Mouse (Mus musculus): ENCODE results near the gene Il2rb. TPM values are rescaled to one million over a fixed set of nuclear protein-coding genes. Genes with fewer than 3 reads are reported as not detected.

The Il2rb gene
- total RNA-seq, 1 experiment = 0.62 TPM

DNA sequence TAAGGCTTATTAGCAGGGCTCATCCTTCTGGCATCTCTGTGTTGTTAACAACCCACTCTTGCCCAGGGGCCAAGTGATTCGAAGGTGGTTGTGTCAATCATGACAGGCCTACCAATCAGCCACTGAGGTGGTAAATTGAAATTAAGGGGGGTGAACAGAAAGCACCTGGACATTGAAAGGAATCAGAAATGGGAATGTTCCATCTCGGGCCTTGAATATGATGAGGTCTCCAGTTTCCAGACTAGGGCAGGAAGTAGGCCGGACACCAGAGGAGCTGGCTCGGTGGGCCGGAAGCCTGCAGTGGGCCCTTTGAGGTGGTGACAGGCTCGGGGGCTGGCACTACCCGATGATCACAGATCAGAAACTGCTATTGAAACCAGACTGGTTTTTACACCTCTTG lies 32.9 kb upstream of the Il2rb start:
- Histone ChIP-seq H3K27ac (ENCODE audit: insufficient read depth, low read depth, low read length, poor library complexity, severe bottlenecking) (no peak overlapping the region), H3K36me3 (ENCODE audit: control insufficient read depth, insufficient read depth, low read length, poor library complexity, severe bottlenecking) (no peaks in the 10 kb centered on the region), H3K4me3 (ENCODE audit: insufficient read depth in 1 of 2, low read depth in 1 of 2, low read length in 2 of 2, poor library complexity in 1 of 2, severe bottlenecking in 1 of 2) (no peak overlapping the region), H3K4me1 (ENCODE audit: control insufficient read depth in 2 of 2, insufficient read depth in 2 of 2, low read length in 2 of 2, poor library complexity in 1 of 2) (peaks cover 0 to 7% of the 10 kb centered on the region in 2 experiments; a peak in 1 of 4 replicates), H3K9ac (ENCODE audit: insufficient read depth, low read depth, low read length, poor library complexity, severe bottlenecking) (no peak overlapping the region), H3K9me3 (ENCODE audit: control insufficient read depth, insufficient read depth, low read depth, low read length) (no peaks in the 10 kb centered on the region)
- in situ Hi-C loops (cut with MboI; ENCODE audit: low sequenced_read_pairs in 2 of 2, unreplicated experiment in 2 of 2) = no loop called here
- TF ChIP-seq CHD2 (IDR thresholded peaks at IDR 0.05; ENCODE audit: low read depth, low read length) (no peak), MAFK (IDR thresholded peaks at IDR 0.05; ENCODE audit: insufficient read depth, low read depth, low read length) (no peak), ZC3H11A (IDR thresholded peaks at IDR 0.05; ENCODE audit: borderline replicate concordance, low read depth, low read length) (no peak), HCFC1 (IDR thresholded peaks at IDR 0.05; ENCODE audit: borderline replicate concordance, insufficient read depth, low read length) (no peak), ZNF384 (IDR thresholded peaks at IDR 0.05; ENCODE audit: low read depth, low read length) (no peak)
- DNase-seq (ENCODE audit: low read depth, low spot score) = no peak

DNA sequence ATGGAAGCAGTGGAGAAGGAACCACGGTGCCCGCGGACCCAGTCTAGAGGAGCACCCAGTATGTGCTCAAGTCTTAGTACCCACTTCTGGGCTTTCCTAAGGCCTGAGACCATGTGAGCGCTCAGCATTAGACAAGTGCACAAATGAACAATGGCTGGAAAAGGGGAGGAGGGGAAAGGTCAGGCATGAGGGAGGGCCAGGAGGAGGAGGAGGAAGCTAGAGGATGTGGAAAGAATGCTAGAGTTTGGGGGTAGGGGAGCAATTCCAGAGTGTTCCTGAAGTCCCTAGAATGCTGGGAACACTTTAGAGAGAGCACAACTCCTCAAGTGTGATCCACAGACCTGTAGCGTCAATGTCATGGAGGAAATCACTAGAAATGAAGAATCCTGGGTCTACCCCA lies 29.1 kb upstream of the Il2rb start:
- Histone ChIP-seq H3K4me3 (ENCODE audit: insufficient read depth in 1 of 2, low read depth in 1 of 2, low read length in 2 of 2, poor library complexity in 1 of 2, severe bottlenecking in 1 of 2) (no peak overlapping the region), H3K9me3 (ENCODE audit: control insufficient read depth, insufficient read depth, low read depth, low read length) (no peaks in the 10 kb centered on the region), H3K9ac (ENCODE audit: insufficient read depth, low read depth, low read length, poor library complexity, severe bottlenecking) (no peak overlapping the region), H3K27ac (ENCODE audit: insufficient read depth, low read depth, low read length, poor library complexity, severe bottlenecking) (no peak overlapping the region), H3K4me1 (ENCODE audit: control insufficient read depth in 2 of 2, insufficient read depth in 2 of 2, low read length in 2 of 2, poor library complexity in 1 of 2) (no peaks in the 10 kb centered on the region), H3K36me3 (ENCODE audit: control insufficient read depth, insufficient read depth, low read length, poor library complexity, severe bottlenecking) (no peaks in the 10 kb centered on the region)
- TF ChIP-seq ZC3H11A (IDR thresholded peaks at IDR 0.05; ENCODE audit: borderline replicate concordance, low read depth, low read length) (no peak), MAFK (IDR thresholded peaks at IDR 0.05; ENCODE audit: insufficient read depth, low read depth, low read length) (no peak), HCFC1 (IDR thresholded peaks at IDR 0.05; ENCODE audit: borderline replicate concordance, insufficient read depth, low read length) (no peak), ZNF384 (IDR thresholded peaks at IDR 0.05; ENCODE audit: low read depth, low read length) (no peak), CHD2 (IDR thresholded peaks at IDR 0.05; ENCODE audit: low read depth, low read length) (no peak)
- in situ Hi-C loops (cut with MboI; ENCODE audit: low sequenced_read_pairs in 2 of 2, unreplicated experiment in 2 of 2) = no loop called here
- DNase-seq (ENCODE audit: low read depth, low spot score) = no peak

DNA sequence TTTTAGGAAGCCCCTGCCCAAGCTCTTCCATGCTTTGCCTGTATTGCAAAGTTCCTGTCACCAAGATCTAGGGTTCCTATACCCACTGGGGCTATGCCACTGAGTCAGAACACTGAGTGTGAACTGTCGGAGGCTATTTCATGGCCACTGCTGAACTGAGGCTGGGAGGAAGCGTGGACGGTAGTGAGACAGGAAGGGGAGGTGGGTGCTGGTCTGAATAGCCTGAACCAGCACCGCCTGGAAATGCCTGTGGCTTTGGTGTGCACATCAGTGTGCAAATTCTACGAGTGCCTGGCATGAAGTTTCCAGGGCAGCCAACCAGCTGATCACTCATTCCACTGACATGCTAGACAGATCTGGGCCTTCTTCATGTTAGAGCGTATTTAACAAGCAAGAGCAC lies 26.8 kb upstream of the Il2rb start:
- Histone ChIP-seq H3K4me3 (ENCODE audit: insufficient read depth in 1 of 2, low read depth in 1 of 2, low read length in 2 of 2, poor library complexity in 1 of 2, severe bottlenecking in 1 of 2) (no peak overlapping the region), H3K27ac (ENCODE audit: insufficient read depth, low read depth, low read length, poor library complexity, severe bottlenecking) (no peak overlapping the region), H3K9me3 (ENCODE audit: control insufficient read depth, insufficient read depth, low read depth, low read length) (no peaks in the 10 kb centered on the region), H3K9ac (ENCODE audit: insufficient read depth, low read depth, low read length, poor library complexity, severe bottlenecking) (no peak overlapping the region), H3K4me1 (ENCODE audit: control insufficient read depth in 2 of 2, insufficient read depth in 2 of 2, low read length in 2 of 2, poor library complexity in 1 of 2) (no peaks in the 10 kb centered on the region), H3K36me3 (ENCODE audit: control insufficient read depth, insufficient read depth, low read length, poor library complexity, severe bottlenecking) (no peaks in the 10 kb centered on the region)
- no peak for DNase-seq (ENCODE audit: low read depth, low spot score)
- in situ Hi-C loops (cut with MboI; ENCODE audit: low sequenced_read_pairs in 2 of 2, unreplicated experiment in 2 of 2) = no loop called here
- TF ChIP-seq ZNF384 (IDR thresholded peaks at IDR 0.05; ENCODE audit: low read depth, low read length) (no peak), CHD2 (IDR thresholded peaks at IDR 0.05; ENCODE audit: low read depth, low read length) (no peak), MAFK (IDR thresholded peaks at IDR 0.05; ENCODE audit: insufficient read depth, low read depth, low read length) (no peak)

DNA sequence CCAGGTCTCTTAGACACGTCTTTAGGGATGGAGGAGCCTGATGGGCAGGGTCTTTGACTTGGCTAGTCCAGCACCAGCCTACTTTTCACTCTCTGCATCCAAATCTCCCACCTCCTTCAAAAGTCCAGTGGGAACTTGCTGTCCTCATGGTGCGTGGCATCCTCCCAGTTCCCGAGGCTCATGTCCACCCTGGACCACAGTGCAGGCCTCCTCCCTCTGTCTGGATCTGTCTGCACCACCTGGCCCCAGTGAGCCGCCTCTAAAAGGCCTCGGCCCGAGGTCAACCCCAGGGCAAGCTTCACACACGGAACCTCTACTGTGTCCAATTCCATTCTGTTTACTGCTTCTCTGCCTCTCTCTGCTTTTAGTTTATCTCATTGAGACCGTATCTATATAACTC lies 26.3 kb upstream of the Il2rb start:
- H3K4me1 ChIP-seq (ENCODE audit: control insufficient read depth in 2 of 2, insufficient read depth in 2 of 2, low read length in 2 of 2, poor library complexity in 1 of 2) = no peaks in the 10 kb centered on the region
- no peaks in the 10 kb centered on the region for H3K36me3 ChIP-seq (ENCODE audit: control insufficient read depth, insufficient read depth, low read length, poor library complexity, severe bottlenecking)
- in situ Hi-C loops (cut with MboI; ENCODE audit: low sequenced_read_pairs in 2 of 2, unreplicated experiment in 2 of 2) = no loop called here

DNA sequence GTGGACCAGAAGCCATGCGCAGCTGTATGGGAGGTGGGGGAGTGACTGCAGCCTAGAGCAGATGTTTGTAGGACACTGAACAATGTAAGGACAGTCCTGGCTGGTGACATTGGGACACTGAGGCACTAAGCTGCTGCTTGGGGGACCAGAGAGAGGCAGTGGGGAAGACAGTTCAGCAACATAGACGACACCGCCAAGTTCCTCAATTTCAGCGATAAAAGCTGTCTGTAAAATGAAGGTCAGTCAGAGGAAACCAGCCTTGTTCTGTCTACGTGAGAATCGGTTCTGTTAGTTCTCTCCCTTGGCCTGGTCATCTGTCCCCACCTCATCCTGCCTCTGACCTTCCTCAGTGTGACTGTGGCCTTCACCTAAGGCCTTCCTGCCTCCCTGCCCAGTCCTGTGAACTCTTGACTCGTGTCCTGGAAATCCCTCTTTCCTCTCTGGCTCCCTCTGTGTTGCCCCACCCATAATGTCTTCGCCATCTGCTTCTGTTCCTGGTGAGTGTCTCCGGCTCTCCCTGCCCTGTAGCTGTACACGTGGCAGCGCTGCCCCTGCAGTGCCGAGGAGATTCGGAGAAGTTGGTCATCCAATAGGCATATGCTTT lies 25.1 kb upstream of the Il2rb start:
- Histone ChIP-seq H3K27ac (ENCODE audit: insufficient read depth, low read depth, low read length, poor library complexity, severe bottlenecking) (no peak overlapping the region), H3K4me3 (ENCODE audit: insufficient read depth in 1 of 2, low read depth in 1 of 2, low read length in 2 of 2, poor library complexity in 1 of 2, severe bottlenecking in 1 of 2) (no peak overlapping the region), H3K9ac (ENCODE audit: insufficient read depth, low read depth, low read length, poor library complexity, severe bottlenecking) (no peak overlapping the region), H3K36me3 (ENCODE audit: control insufficient read depth, insufficient read depth, low read length, poor library complexity, severe bottlenecking) (no peaks in the 10 kb centered on the region), H3K9me3 (ENCODE audit: control insufficient read depth, insufficient read depth, low read depth, low read length) (no peaks in the 10 kb centered on the region), H3K4me1 (ENCODE audit: control insufficient read depth in 2 of 2, insufficient read depth in 2 of 2, low read length in 2 of 2, poor library complexity in 1 of 2) (peaks cover 0 to 2% of the 10 kb centered on the region in 2 experiments; a peak in 1 of 4 replicates)
- in situ Hi-C loops (cut with MboI; ENCODE audit: low sequenced_read_pairs in 2 of 2, unreplicated experiment in 2 of 2) = no loop called here
- TF ChIP-seq HCFC1 (IDR thresholded peaks at IDR 0.05; ENCODE audit: borderline replicate concordance, insufficient read depth, low read length) (no peak), MAFK (IDR thresholded peaks at IDR 0.05; ENCODE audit: insufficient read depth, low read depth, low read length) (no peak), ZC3H11A (IDR thresholded peaks at IDR 0.05; ENCODE audit: borderline replicate concordance, low read depth, low read length) (no peak), CHD2 (IDR thresholded peaks at IDR 0.05; ENCODE audit: low read depth, low read length) (no peak), ZNF384 (IDR thresholded peaks at IDR 0.05; ENCODE audit: low read depth, low read length) (no peak)
- no peak for DNase-seq (ENCODE audit: low read depth, low spot score)

More for the DNA sequence above, 26.3 kb upstream of the Il2rb start:
- Histone ChIP-seq H3K4me3 (ENCODE audit: insufficient read depth in 1 of 2, low read depth in 1 of 2, low read length in 2 of 2, poor library complexity in 1 of 2, severe bottlenecking in 1 of 2) (no peak overlapping the region), H3K9ac (ENCODE audit: insufficient read depth, low read depth, low read length, poor library complexity, severe bottlenecking) (no peak overlapping the region), H3K9me3 (ENCODE audit: control insufficient read depth, insufficient read depth, low read depth, low read length) (no peaks in the 10 kb centered on the region), H3K27ac (ENCODE audit: insufficient read depth, low read depth, low read length, poor library complexity, severe bottlenecking) (no peak overlapping the region)
- no peak for TF ChIP-seq MAFK (IDR thresholded peaks at IDR 0.05; ENCODE audit: insufficient read depth, low read depth, low read length)
- TF ChIP-seq CHD2 (IDR thresholded peaks at IDR 0.05; ENCODE audit: low read depth, low read length) = no peak
- no peak for TF ChIP-seq HCFC1 (IDR thresholded peaks at IDR 0.05; ENCODE audit: borderline replicate concordance, insufficient read depth, low read length)
- TF ChIP-seq ZC3H11A (IDR thresholded peaks at IDR 0.05; ENCODE audit: borderline replicate concordance, low read depth, low read length) = no peak
- DNase-seq (ENCODE audit: low read depth, low spot score) = no peak

Data from ES-E14 (cell line).